Mouse (Mus musculus): ENCODE measurements around the gene Mdm4. TPM values are rescaled to one million over a fixed set of nuclear protein-coding genes. Genes with fewer than 3 reads are reported as not detected.

Mdm4 gene
- polyA plus RNA-seq, 1 experiment: 156 TPM

DNA sequence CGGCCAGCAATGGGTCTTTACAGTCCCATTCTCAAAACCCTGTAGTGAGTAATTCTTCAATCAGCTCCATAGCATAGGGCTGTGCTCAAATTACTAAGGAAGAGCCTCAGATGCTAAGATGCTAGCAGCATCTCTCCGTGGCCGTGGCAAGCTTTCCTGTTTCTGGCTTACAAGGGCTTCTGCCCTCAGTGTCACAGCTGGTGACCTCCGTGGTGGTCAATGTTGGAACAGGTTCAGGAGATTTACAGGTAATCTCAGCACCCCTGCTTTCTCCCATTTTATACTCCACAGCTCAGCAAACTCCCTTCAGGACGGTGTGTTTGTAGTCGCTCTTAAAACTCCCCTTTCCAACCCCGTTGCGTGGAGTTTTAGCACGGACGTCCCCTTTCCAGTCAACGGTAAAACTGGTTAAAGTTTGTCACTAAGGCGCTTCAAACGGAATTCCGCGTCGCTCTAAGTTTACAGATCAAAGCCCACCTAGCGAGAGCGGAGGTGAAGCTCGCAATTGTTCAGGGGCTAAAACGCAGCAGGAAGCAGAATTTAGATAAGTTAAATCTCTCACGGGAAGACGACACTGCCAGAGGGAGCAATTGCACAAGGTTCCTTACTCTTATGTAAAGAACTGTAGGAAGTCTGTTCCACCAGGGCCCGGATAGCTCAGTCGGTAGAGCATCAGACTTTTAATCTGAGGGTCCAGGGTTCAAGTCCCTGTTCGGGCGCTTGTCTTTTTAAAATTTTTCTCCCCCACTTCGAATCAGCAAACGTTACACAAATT lies 3.1 kb upstream of the Mdm4 start:
- TF ChIP-seq GATA1 (IDR thresholded peaks at IDR 0.05; ENCODE audit: low read length): no peak

DNA sequence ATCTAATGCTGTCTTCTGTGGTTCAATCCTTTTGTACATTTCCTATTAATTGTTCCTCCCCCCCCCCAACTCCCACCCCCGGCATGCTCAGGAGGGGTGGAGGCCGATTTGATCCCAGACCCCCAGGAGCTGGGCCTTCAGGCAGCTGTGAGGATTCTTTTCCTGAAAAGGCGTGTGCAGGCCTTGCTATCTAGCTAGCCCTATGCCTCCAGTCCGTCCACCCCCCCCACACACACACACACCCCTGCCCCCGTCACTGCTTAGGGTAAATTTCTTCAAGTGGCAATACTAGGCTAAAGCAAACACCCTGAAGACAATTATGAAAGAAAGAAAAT lies 2.6 kb upstream of the Mdm4 start:
- TF ChIP-seq GATA1 (IDR thresholded peaks at IDR 0.05; ENCODE audit: low read length): no peak

DNA sequence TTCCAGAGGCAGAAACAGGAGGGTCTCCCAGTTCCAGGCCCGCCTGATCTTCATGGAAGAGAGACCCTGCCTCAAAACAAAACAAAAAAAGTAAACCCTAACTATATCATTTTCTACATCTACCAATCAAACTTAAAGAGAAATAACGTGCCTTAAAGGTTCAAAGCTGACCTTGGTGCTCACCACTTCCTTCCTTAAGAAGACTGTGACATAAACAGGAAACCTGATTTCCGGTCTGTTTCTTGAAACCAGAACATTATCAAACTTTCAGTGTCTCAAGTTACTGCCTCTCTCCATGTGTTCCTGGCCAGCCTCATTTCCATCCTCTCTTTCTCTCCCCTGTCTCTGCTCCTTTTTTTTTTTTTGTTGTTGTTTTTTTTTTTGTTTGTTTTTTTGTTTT lies 617 bp downstream of the Mdm4 start:
- no peak for TF ChIP-seq GATA1 (IDR thresholded peaks at IDR 0.05; ENCODE audit: low read length)

DNA sequence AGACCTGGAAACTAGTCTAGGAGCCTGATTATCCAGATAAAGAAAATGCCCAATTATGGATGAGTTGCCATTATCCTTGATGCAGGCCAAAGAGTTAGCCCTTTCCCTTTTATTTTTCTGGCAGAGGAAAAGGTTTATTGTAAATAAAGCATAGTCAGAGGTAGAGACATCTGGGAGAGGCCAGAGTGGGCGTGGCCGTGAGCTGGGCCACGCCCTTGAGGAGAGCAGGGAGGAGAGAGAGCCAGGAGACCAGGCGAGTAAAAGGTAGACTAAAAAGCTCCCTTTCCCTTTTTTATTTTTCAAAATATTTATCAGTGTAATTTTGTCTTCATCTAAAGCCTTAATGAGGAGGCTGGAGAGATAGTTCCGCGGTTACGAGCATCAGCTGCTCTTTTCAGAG lies 2.4 kb downstream of the Mdm4 start:
- no peak for TF ChIP-seq GATA1 (IDR thresholded peaks at IDR 0.05; ENCODE audit: low read length)

DNA sequence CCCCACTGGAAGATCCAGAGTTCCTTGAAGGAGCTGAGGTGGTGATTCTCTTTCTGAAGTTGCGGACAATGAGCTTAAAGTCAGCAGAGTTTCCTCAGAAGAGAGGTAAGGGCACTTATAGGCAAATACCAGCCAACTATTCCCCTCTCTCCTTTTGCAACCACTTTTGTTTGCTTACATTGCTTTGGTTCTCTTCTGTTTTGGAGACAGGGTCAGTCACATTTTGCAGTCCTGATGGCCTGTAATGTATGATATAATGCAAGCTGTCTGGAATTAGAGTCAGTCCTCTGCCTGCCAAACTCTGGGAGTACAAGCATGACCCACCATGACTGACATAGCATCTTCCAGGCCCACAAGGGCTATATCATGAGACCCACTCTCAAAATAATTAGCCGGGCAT lies 3.2 kb downstream of the Mdm4 start:
- TF ChIP-seq GATA1 (IDR thresholded peaks at IDR 0.05; ENCODE audit: low read length): no peak

DNA sequence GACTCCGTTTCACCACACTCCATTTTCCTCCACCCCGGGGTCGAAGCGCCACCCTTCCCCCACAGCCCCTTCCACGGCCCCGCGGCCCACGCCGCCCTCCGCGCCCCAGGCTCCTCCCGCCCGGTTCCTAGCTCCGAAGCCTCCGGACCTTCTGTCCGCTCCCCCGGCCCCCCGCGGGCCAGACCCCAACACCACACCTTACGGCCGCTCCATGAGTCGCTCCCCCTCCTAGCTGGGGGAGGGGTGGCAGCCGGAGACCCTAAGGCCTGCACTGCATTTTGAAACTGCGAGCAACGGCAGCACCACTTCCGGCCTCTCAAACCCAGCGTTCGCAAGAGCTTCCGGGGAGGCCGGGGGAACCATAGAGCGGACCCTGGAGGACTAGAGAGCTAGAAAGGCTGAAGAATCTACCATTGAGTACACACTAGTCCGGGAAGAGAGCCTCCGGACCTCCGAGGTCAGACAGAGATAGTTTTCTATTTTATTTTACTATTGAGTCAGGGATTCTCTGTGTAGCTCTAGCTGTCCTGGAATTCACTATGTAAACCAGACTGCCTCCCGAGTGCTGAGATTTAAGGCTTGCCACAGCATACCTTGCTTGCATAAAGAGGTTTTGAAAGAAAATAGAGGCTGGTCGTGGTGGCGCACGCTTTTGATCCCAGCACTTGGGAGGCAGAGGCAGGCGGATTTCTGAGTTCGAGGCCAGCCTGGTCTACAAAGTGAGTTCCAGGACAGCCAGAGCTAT lies 5.1 kb downstream of the Mdm4 start:
- TF ChIP-seq GATA1 (IDR thresholded peaks at IDR 0.05; ENCODE audit: low read length): no peak

DNA sequence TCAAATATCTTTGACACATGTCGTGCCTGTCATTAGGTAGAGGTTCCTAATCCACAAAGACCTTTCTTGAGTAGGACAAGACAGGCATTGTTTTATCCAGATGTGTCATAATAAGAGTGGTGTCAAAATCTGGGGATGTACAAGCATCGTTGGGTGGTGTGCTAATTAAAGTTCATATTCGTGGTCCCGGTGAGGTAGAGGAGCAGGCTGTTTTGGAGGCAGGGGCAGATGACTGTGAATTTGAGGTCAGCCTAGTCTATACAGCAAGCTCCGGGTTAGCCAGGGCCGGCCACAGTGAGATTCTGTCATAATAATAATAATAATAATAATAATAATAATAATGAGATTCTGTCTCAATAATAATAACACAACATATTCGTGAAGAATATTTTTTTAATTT lies 5.9 kb downstream of the Mdm4 start:
- no peak for TF ChIP-seq GATA1 (IDR thresholded peaks at IDR 0.05; ENCODE audit: low read length)

DNA sequence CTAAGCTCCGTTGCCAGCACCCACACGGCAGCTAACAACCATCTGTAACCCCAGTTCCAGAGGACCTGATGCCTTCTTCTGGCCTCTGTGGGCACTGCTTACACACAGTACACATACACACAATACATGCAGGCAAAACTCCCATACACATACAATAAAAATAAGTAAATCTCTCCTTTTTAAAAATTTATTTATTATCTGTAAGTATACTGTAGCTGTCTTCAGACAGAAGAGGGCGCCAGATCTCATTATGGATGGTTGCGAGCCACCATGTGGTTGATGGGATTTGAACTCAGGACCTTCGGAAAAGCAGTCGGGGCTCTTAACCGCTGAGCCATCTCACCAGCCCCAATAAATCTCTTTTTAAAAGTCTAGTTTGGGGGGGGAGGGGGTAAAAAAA lies 9.0 kb downstream of the Mdm4 start:
- TF ChIP-seq GATA1 (IDR thresholded peaks at IDR 0.05; ENCODE audit: low read length): no peak

DNA sequence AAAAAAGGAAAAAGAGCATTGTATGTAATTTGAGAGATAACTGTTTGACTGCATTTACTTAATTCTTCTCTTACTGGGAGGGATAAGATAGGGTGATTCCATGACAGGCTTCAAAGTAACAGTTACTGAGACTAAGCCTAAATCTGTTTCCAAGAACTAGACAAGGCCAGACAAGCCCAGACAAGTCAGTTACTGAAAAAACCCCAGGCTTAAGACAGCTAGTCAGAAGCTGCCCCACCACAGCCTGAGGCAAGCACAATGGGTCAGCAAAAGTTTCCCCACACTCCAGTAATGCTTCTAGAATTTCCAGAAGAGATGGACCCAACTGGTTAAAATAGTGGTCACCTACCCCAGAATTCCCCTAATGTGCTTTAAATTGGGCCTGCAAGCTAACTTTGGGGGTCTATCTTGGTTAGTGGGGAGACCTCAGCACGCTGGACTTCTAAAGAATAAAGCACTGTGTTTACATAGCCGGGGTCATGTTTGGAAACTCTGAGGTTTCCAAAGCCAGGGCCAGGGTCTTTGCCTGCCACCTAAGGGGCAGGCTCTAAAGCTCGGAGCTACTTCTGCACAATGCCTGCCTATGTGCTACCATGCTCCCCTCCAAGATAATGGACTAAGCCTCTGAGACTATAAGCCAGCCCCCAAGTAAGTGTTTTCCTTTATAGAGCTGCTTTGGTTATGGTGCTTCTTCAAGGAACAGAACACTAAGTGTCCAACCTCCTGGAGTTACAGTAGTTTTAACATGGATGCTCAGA lies 10.0 kb downstream of the Mdm4 start:
- TF ChIP-seq GATA1 (IDR thresholded peaks at IDR 0.05; ENCODE audit: low read length): no peak

DNA sequence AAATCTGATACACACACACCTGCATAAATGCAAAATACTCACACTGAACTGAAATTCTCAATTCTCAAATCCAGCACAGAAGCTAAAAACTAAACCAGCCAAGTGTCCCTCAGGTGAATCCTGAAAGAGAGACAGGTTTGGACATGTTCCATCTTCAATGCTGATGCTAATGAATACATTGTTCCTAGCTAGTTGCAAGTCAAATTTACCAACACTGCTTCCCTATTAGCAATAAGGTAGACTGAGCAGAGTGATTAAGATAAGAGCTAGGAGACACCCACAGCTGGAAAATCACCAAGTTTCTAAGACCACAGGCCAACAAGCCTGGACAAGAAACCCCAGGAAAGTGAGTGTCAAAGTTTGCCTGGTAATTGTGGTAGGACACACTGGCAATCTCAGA lies 11.0 kb downstream of the Mdm4 start:
- no peak for TF ChIP-seq GATA1 (IDR thresholded peaks at IDR 0.05; ENCODE audit: low read length)

DNA sequence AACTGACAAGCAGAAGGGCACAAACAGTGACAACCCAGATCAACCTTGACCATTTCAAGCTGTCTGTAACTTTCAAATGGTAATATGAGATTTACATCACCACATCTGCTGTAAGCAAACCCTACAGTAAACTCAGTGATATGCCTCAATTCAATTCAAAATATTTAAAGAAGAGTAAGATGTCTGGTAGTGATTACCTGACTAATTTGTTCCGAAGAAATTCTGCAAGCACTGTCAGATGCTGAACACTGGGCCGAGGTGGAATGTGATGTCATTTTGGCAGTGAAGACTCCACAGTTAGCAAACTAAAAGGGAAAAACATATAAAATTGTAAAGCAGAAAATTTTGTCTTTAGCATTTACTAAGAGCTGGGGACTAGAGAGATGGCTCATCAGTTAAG lies 11.8 kb downstream of the Mdm4 start:
- no peak for TF ChIP-seq GATA1 (IDR thresholded peaks at IDR 0.05; ENCODE audit: low read length)

DNA sequence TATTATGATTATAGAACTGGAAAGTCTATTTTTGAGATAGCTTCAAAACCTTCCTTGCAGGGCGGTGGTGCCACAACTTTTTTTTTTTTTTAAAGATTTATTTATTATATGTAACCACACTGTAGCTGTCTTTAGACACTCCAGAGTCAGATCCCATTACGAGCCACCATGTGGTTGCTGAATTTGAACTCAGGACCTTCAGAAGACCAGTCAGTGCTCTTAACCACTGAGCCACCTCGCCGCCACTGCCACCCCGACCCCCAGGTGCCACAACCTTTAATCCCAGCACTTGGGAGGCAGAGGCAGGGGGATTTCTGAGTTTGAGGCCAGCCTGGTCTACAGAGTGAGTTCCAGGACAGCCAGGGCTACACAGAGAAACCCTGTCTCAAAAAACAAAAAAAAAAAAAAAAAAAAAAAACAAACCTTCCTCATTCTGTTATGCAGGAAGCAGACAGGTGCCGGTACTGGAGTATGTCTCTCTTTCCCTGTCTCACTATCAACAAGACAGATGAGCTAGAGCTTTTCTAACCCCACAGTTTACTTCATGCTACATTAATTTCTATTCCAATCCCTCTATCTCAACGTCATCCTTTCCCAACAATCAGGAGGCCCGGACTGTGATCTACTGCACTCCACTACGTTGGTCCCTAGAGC lies 13.5 kb downstream of the Mdm4 start:
- TF ChIP-seq GATA1 (IDR thresholded peaks at IDR 0.05; ENCODE audit: low read length): no peak

DNA sequence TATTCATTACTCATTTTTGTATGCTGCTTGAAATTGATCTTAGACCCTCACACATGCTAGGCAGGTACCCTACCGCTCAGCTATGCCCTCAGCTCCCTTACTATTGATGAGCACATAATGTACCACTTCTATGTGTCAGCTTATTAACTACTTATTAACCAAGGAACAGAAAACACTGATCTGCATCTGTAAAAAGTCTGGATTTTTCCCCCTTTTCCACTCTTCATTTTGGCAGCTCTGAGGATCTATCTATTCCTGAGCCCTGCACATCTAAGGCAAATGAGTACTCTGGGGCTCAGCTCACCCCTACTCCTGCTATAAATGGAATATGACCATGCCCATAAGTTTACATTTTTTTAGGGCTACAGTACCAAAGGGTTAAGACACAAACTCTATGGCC lies 16.2 kb downstream of the Mdm4 start:
- no peak for TF ChIP-seq GATA1 (IDR thresholded peaks at IDR 0.05; ENCODE audit: low read length)

DNA sequence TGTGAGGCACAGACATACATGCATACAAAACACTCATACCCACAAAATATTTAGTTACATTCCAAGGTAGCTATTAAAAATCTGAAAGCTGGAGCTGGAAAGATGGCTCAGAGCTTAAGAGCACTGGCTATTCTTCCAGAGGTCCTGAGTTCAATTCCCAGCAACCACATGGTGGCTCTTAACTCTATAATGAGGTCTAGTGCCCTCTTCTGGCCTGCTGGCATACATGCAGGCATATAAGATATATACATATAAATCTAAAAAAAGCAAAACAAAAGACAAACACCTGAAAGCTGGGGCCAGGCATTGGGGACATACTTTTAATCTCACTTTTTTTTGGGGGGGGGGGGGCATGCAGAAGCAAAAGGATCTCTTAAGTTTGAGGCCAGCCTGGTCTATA lies 17.0 kb downstream of the Mdm4 start:
- TF ChIP-seq GATA1 (IDR thresholded peaks at IDR 0.05; ENCODE audit: low read length): no peak

DNA sequence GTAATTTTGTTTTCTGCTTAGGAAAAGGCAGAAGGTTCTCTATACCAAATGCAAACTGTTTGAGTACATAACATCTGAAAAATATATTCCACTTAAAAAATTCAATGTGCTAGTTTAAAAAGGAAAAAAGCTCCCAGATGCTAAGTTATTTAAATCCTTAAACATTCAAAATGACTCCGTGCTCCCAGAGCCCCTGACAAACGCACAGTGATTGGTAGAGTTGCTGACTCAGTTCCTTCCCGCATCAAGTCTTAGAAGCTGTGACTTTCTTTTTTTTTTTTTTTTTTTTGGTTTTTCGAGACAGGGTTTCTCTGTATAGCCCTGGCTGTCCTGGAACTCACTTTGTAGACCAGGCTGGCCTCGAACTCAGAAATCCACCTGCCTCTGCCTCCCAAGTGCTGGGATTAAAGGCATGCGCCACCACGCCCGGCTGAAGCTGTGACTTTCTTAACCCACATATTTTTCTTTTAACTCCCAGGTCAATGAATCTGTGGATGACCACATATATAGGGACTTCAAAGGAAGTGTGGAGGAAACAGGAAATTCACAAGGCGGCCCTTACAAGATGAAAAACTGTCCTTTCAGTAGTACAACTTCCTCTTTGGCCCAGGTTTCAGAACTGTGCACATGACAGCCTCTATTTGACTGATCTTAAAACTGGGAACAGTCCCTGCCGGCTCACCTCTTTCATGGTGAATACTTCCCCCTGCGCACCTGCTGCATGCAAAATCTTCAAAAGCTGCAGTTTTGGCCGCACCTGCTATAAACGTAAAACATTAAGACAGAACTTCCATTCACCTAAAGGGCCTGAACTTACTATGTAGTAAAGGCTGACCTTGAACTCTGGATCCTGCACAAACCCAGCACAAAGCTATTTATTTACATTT lies 18.2 kb downstream of the Mdm4 start:
- TF ChIP-seq GATA1 (IDR thresholded peaks at IDR 0.05; ENCODE audit: low read length): no peak
